Mouse (Mus musculus) midbrain, embryonic 11.5 days (tissue): ENCODE results near the gene Itga6. TPM values are rescaled to one million over a fixed set of nuclear protein-coding genes. Genes with fewer than 3 reads are reported as not detected.

ENCODE experiments used
- ATAC-seq: fragments of 200-750 bp; cut with Nextera tagmentation; 2 replicates; pipeline ENCODE4 v1.8.0; 2017; ENCODE audit warnings: moderate TSS enrichment, moderate library complexity; ENCODE audit not compliant: low FRiP score
- DNase-seq: peaks from one replicate; pipeline ENCODE4 v3.0.0; 2015; ENCODE audit warnings: low spot score; ENCODE audit errors: missing footprints
- H3K27ac ChIP-seq: fragments of 300-500 bp; sonication (generic); 2 replicates; pipeline ENCODE4 v1.5.1; 2014; ENCODE audit warnings: low read depth, low read length
- H3K27me3 ChIP-seq: fragments of 300-500 bp; sonication (generic); 2 replicates; pipeline ENCODE4 v1.6.1; 2014; ENCODE audit warnings: mild to moderate bottlenecking, low read length, moderate library complexity, mixed read lengths; ENCODE audit not compliant: control insufficient read depth, insufficient read depth
- H3K36me3 ChIP-seq: fragments of 300-500 bp; sonication (generic); 2 replicates; pipeline ENCODE4 v1.6.1; 2014; ENCODE audit warnings: mild to moderate bottlenecking, low read length, moderate library complexity, mixed read lengths; ENCODE audit not compliant: control insufficient read depth, insufficient read depth
- H3K4me1 ChIP-seq: fragments of 300-500 bp; sonication (generic); 2 replicates; pipeline ENCODE4 v1.6.1; 2014; ENCODE audit warnings: low read length; ENCODE audit not compliant: control insufficient read depth, insufficient read depth
- H3K4me2 ChIP-seq: fragments of 300-500 bp; sonication (generic); 2 replicates; pipeline ENCODE4 v1.6.1; 2014; ENCODE audit warnings: mild to moderate bottlenecking, moderate library complexity
- H3K4me3 ChIP-seq: fragments of 300-500 bp; sonication (generic); 2 replicates; pipeline ENCODE4 v1.5.1; 2014; ENCODE audit warnings: low read depth, low read length
- H3K9ac ChIP-seq: fragments of 300-500 bp; sonication (generic); 2 replicates; pipeline ENCODE4 v1.6.1; 2014; ENCODE audit warnings: low read length
- H3K9me3 ChIP-seq: fragments of 300-500 bp; sonication (generic); 2 replicates; pipeline ENCODE4 v1.6.1; 2016; ENCODE audit warnings: low read length; ENCODE audit not compliant: control insufficient read depth
- WGBS: fragments of 180-500 bp; shearing (Covaris S2); extraction: QIAGEN DNeasy Blood & Tissue Kit; methylation state at CpG from one replicate; pipeline ENCODE4 v1.1.7; 2014; 5-methylcytosine and 5-hydroxymethylcytosine counted together
- polyA plus RNA-seq: library from polyadenylated mRNA; unstranded; fragments of >200 nt; fragmentation: Nextera tagmentation; extraction: Ambion mirVana; gene quantifications from 2 replicates; pipeline ENCODE4 v1.2.1, GENCODE M21; 2014

Itga6 gene
- polyA plus RNA-seq, 1 experiment from 2014 or later: 28.7 TPM

GRCm38 (mm10) chr2:71865935-71866334 lies 120.5 kb downstream of the Itga6 start:
- WGBS: 74% methylated on average over 3 of the region's 3 CpGs
- Histone ChIP-seq H3K27ac (no peak overlapping the region), H3K36me3 (no peaks in the 10 kb centered on the region), H3K9me3 (no peaks in the 10 kb centered on the region), H3K4me2 (no peak overlapping the region), H3K9ac (no peak overlapping the region), H3K4me3 (no peak overlapping the region), H3K4me1 (peaks cover 2% of the 10 kb centered on the region; the same call in 1 of the 2 replicates), H3K27me3 (no peaks in the 10 kb centered on the region)
- DNase-seq (no peak), ATAC-seq (no peak)

- Histone ChIP-seq H3K9ac (no peak overlapping the region), H3K4me1 (peaks cover 2% of the 10 kb centered on the region; the same call in 1 of the 2 replicates), H3K27ac (no peak overlapping the region), H3K27me3 (no peaks in the 10 kb centered on the region), H3K9me3 (no peaks in the 10 kb centered on the region), H3K4me2 (no peak overlapping the region), H3K4me3 (no peak overlapping the region), H3K36me3 (no peaks in the 10 kb centered on the region)
- ATAC-seq: no peak
- WGBS: 69% methylated on average over 1 of the region's 1 CpGs
- no peak for DNase-seq
These were observed 121.1 kb downstream of the Itga6 start for GRCm38 (mm10) chr2:71866565-71866964.

GRCm38 (mm10) chr2:71867019-71867418 lies 121.6 kb downstream of the Itga6 start:
- Histone ChIP-seq H3K36me3 (no peaks in the 10 kb centered on the region), H3K4me3 (no peak overlapping the region), H3K27me3 (no peaks in the 10 kb centered on the region), H3K4me1 (peaks cover 2% of the 10 kb centered on the region; the same call in 1 of the 2 replicates), H3K9ac (no peak overlapping the region), H3K27ac (no peak overlapping the region), H3K9me3 (no peaks in the 10 kb centered on the region), H3K4me2 (no peak overlapping the region)
- 85% methylated on average over 3 of the region's 3 CpGs for WGBS
- DNase-seq (no peak), ATAC-seq (no peak)

- no peaks in the 10 kb centered on the region for H3K27me3 ChIP-seq
- no peak overlapping the region for H3K27ac ChIP-seq
- no peaks in the 10 kb centered on the region for H3K36me3 ChIP-seq
- no peak overlapping the region for H3K9ac ChIP-seq
- WGBS: 2% methylated on average over 5 of the region's 5 CpGs
- H3K4me3 ChIP-seq: no peak overlapping the region
- ATAC-seq: no peak
- H3K9me3 ChIP-seq: no peaks in the 10 kb centered on the region
- H3K4me1 ChIP-seq: peaks cover 2% of the 10 kb centered on the region; the same call in 1 of the 2 replicates
- no peak overlapping the region for H3K4me2 ChIP-seq
- DNase-seq: no peak
These were observed 122.1 kb downstream of the Itga6 start for GRCm38 (mm10) chr2:71867480-71867879.

GRCm38 (mm10) chr2:71868256-71868655 lies 122.8 kb downstream of the Itga6 start:
- Histone ChIP-seq H3K4me3 (no peak overlapping the region), H3K27ac (no peak overlapping the region), H3K9ac (no peak overlapping the region), H3K36me3 (no peaks in the 10 kb centered on the region), H3K9me3 (no peaks in the 10 kb centered on the region), H3K4me2 (no peak overlapping the region), H3K4me1 (peaks cover 4% of the 10 kb centered on the region; the same call in 1 of the 2 replicates), H3K27me3 (no peaks in the 10 kb centered on the region)
- DNase-seq (no peak), ATAC-seq (no peak)
- 87% methylated on average over 1 of the region's 1 CpGs for WGBS

- DNase-seq (no peak), ATAC-seq (no peak)
- peaks cover 4% of the 10 kb centered on the region; the same call in 1 of the 2 replicates for H3K4me1 ChIP-seq
- H3K9me3 ChIP-seq: no peaks in the 10 kb centered on the region
- H3K27ac ChIP-seq: no peak overlapping the region
- H3K4me2 ChIP-seq: peak overlapping the region; percentile 79; the same call in 1 of the 2 replicates
- H3K36me3 ChIP-seq: no peaks in the 10 kb centered on the region
- H3K27me3 ChIP-seq: no peaks in the 10 kb centered on the region
- WGBS: 85% methylated on average over 10 of the region's 10 CpGs
- H3K4me3 ChIP-seq: no peak overlapping the region
- H3K9ac ChIP-seq: no peak overlapping the region
These were observed 126.7 kb downstream of the Itga6 start for GRCm38 (mm10) chr2:71872141-71872540.

GRCm38 (mm10) chr2:71872801-71873443 lies 127.5 kb downstream of the Itga6 start, which contains the start of gene Pdk1:
Gene Pdk1, plus strand, starts transcription at chr2:71873224.
- H3K36me3 ChIP-seq: no peaks in the 10 kb centered on the region
- under 1% methylated on average over 55 of the region's 55 CpGs for WGBS
- peak within 1 kb of the TSS; percentile 79 for H3K4me2 ChIP-seq
- H3K27me3 ChIP-seq: no peaks in the 10 kb centered on the region
- peak within 1 kb of the TSS; percentile 67 for H3K9ac ChIP-seq
- no peaks in the 10 kb centered on the region for H3K9me3 ChIP-seq
- peak within 1 kb of the TSS; percentile 74 for H3K4me3 ChIP-seq
- H3K27ac ChIP-seq: no peak within 1 kb of the TSS
- ATAC-seq (peak; percentile 98), DNase-seq (peak; percentile 99)
- H3K4me1 ChIP-seq: peaks cover 2% of the 10 kb centered on the region; the same call in 1 of the 2 replicates

- Histone ChIP-seq H3K9ac (peak overlapping the region; percentile 67), H3K4me1 (peaks cover 2% of the 10 kb centered on the region; the same call in 1 of the 2 replicates), H3K9me3 (no peaks in the 10 kb centered on the region), H3K27ac (no peak overlapping the region), H3K4me3 (peak overlapping the region; percentile 74), H3K4me2 (peak overlapping the region; percentile 79), H3K36me3 (no peaks in the 10 kb centered on the region), H3K27me3 (no peaks in the 10 kb centered on the region)
- WGBS: 3% methylated on average over 51 of the region's 51 CpGs
- peak; percentile 83 for DNase-seq
- ATAC-seq: peak; percentile 72; the same call in 1 of the 2 replicates
These were observed 128.3 kb downstream of the Itga6 start for GRCm38 (mm10) chr2:71873474-71874322.

GRCm38 (mm10) chr2:71874422-71874821 lies 129.0 kb downstream of the Itga6 start:
- no peak overlapping the region for H3K9ac ChIP-seq
- H3K27me3 ChIP-seq: no peaks in the 10 kb centered on the region
- no peaks in the 10 kb centered on the region for H3K36me3 ChIP-seq
- peaks cover 2% of the 10 kb centered on the region; the same call in 1 of the 2 replicates for H3K4me1 ChIP-seq
- H3K9me3 ChIP-seq: no peaks in the 10 kb centered on the region
- 72% methylated on average over 2 of the region's 2 CpGs for WGBS
- no peak overlapping the region for H3K4me3 ChIP-seq
- ATAC-seq (no peak), DNase-seq (peak; percentile 89)
- no peak overlapping the region for H3K27ac ChIP-seq
- no peak overlapping the region for H3K4me2 ChIP-seq
